In the genomic region with DNA sequence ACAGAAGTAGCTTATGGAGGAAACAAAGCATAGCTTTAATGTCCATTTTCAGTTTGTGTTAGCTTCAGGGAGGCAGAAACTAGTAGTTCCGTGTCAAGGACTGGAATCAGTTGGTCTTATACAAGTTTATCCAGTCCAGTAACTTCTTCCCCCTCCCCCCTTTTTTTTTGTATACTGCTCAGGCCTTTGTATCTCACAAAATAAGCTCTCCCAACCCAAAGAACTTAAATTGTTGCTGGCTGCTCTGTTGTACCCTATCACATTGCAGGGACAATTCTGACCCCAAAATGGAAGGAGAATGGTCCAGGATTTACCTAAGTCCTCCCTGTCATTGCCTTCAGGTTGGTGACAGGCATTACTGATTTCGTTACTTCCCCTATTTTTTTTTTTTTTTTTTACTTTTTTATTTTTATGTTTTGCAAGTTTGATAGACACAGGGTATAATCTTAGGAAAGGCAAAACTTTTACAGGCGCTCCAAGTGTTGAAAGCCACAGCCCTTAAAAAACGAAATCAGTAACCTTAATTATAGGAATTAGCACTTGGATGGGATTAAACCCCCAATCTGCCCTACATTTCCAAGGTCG, we compare ENCODE assay signal across 8 mouse cellular contexts. TPM values are rescaled to one million over a fixed set of nuclear protein-coding genes. Genes with fewer than 3 reads are reported as not detected.
A peak's percentile ranks its signal among the peaks of the same experiment; 100 is the strongest.
DNase-seq lines count a peak whose midpoint lies in the region; ATAC-seq lines count a peak whose summit lies in the region.

No protein-coding gene starts in this region.

- peak overlapping the region; percentile 97 for H3K4me3 ChIP-seq in kidney, embryonic 15.5 days (replicated peaks)
- H3K4me3 ChIP-seq in brown adipose tissue, adult 24 weeks (ENCODE audit: insufficient read depth, low read depth, low read length) = peak overlapping the region; percentile 67
- H3K4me3 ChIP-seq in hindbrain, embryonic 16.5 days (ENCODE audit: low read length) = no peak overlapping the region
- H3K4me3 ChIP-seq in midbrain, embryonic 16.5 days (ENCODE audit: low read depth, low read length) = no peak overlapping the region

- DNase-seq in kidney, postnatal 25 days = no peak
- DNase-seq in left cerebral cortex, postnatal 14 days (ENCODE audit: low spot score in 2 of 2) = no peak
- no peak for DNase-seq in gastrocnemius, postnatal 25 days
- DNase-seq in adrenal gland, adult (ENCODE audit: inconsistent age in 2 of 2, low spot score in 1 of 2) = no peak

- peaks cover 22% of the 10 kb centered on the region for H3K36me3 ChIP-seq in kidney, embryonic 15.5 days
- peaks cover 2% of the 10 kb centered on the region; the same call in 1 of the 2 replicates for H3K36me3 ChIP-seq in hindbrain, embryonic 16.5 days (ENCODE audit: control insufficient read depth, insufficient read depth, low read length)
- H3K36me3 ChIP-seq in midbrain, embryonic 16.5 days (ENCODE audit: control insufficient read depth, insufficient read depth, low read length) = no peaks in the 10 kb centered on the region

- no peak for ATAC-seq in kidney, embryonic 15.5 days (replicated peaks; ENCODE audit: low FRiP score)
- ATAC-seq in hindbrain, embryonic 16.5 days = no peak
- ATAC-seq in midbrain, embryonic 16.5 days = no peak

- H3K9me3 ChIP-seq in kidney, embryonic 15.5 days (replicated peaks) = no peaks in the 10 kb centered on the region
- H3K9me3 ChIP-seq in hindbrain, embryonic 16.5 days (ENCODE audit: control insufficient read depth, low read length) = no peaks in the 10 kb centered on the region
- no peaks in the 10 kb centered on the region for H3K9me3 ChIP-seq in midbrain, embryonic 16.5 days (replicated peaks; ENCODE audit: control insufficient read depth, low read length, poor library complexity, severe bottlenecking)

- peaks cover 19% of the 10 kb centered on the region for H3K4me1 ChIP-seq in kidney, embryonic 15.5 days
- H3K4me1 ChIP-seq in brown adipose tissue, adult 24 weeks (ENCODE audit: control insufficient read depth, insufficient read depth, insufficient read length, low read length) = peaks cover 7% of the 10 kb centered on the region
- peaks cover 15% of the 10 kb centered on the region for H3K4me1 ChIP-seq in hindbrain, embryonic 16.5 days (ENCODE audit: control insufficient read depth, insufficient read depth, low read depth, low read length)
- peaks cover 15% of the 10 kb centered on the region for H3K4me1 ChIP-seq in midbrain, embryonic 16.5 days (ENCODE audit: control insufficient read depth, insufficient read depth, low read length)

- H3K27me3 ChIP-seq in kidney, embryonic 15.5 days = no peaks in the 10 kb centered on the region
- no peaks in the 10 kb centered on the region for H3K27me3 ChIP-seq in hindbrain, embryonic 16.5 days (replicated peaks; ENCODE audit: control insufficient read depth, insufficient read depth, low read length)
- H3K27me3 ChIP-seq in midbrain, embryonic 16.5 days (ENCODE audit: control insufficient read depth, insufficient read depth, low read depth, low read length) = no peaks in the 10 kb centered on the region

- 0 out of 2 replicates have a peak overlapping the region, but pooled peaks have one; percentile 90 for H3K27ac ChIP-seq in kidney, embryonic 15.5 days
- no peak overlapping the region for H3K27ac ChIP-seq in brown adipose tissue, adult 24 weeks (replicated peaks; ENCODE audit: low read depth, low read length)
- no peak overlapping the region for H3K27ac ChIP-seq in hindbrain, embryonic 16.5 days (ENCODE audit: low read depth, low read length)
- no peak overlapping the region for H3K27ac ChIP-seq in midbrain, embryonic 16.5 days (ENCODE audit: low read length)

- intact Hi-C loops in left cerebral cortex, postnatal 14 days (cut with DNase I) = no loop called here

- H3K9ac ChIP-seq in kidney, embryonic 15.5 days = no peak overlapping the region
- no peak overlapping the region for H3K9ac ChIP-seq in hindbrain, embryonic 16.5 days (ENCODE audit: low read depth, low read length)
- H3K9ac ChIP-seq in midbrain, embryonic 16.5 days (ENCODE audit: low read depth, low read length) = no peak overlapping the region

- WGBS in kidney, embryonic 15.5 days = 24% methylated on average over 5 of the region's 5 CpGs
- 28% methylated on average over 5 of the region's 5 CpGs for WGBS in hindbrain, embryonic 16.5 days
- 20% methylated on average over 5 of the region's 5 CpGs for WGBS in midbrain, embryonic 16.5 days

- peak overlapping the region; percentile 75 for H3K4me2 ChIP-seq in kidney, embryonic 15.5 days
- H3K4me2 ChIP-seq in hindbrain, embryonic 16.5 days (ENCODE audit: low read length) = peak overlapping the region; percentile 79
- H3K4me2 ChIP-seq in midbrain, embryonic 16.5 days (ENCODE audit: low read length) = 0 out of 2 replicates have a peak overlapping the region, but pooled peaks have one; percentile 74

RNA-seq across cellular contexts. Expression of a gene that starts 1.0 kb away (rescaled TPM):
- 25.1 TPM in 2 replicates for polyA plus RNA-seq in kidney, embryonic 15.5 days (2015; fragmentation: Nextera tagmentation; extraction: Ambion mirVana)
- 25.6 and 41.9 TPM in 2 replicates for polyA plus RNA-seq in brown adipose tissue, adult 24 weeks (2012; ENCODE audit: insufficient read depth, insufficient read length, missing spikeins)
- polyA plus RNA-seq in hindbrain, embryonic 16.5 days (2015; fragmentation: Nextera tagmentation; extraction: Ambion mirVana) = 5.0 and 6.6 TPM in 2 replicates
- 4.1 and 4.9 TPM in 2 replicates for polyA plus RNA-seq in midbrain, embryonic 16.5 days (2015; fragmentation: Nextera tagmentation; extraction: Ambion mirVana)
- total RNA-seq in left cerebral cortex, postnatal 14 days (2021) = 10 to 100 TPM; 19.0 to 25.5 TPM
- 1 to 10 TPM; 6.2 to 7.2 TPM for total RNA-seq in gastrocnemius, postnatal 25 days (2021)

RNA-seq across cellular contexts. Expression of a gene that starts 44.5 kb away (rescaled TPM):
- 78.9 and 79.7 TPM in 2 replicates for polyA plus RNA-seq in kidney, embryonic 15.5 days (2015; fragmentation: Nextera tagmentation; extraction: Ambion mirVana)
- polyA plus RNA-seq in brown adipose tissue, adult 24 weeks (2012; ENCODE audit: insufficient read depth, insufficient read length, missing spikeins) = 66.3 and 96.4 TPM in 2 replicates
- polyA plus RNA-seq in hindbrain, embryonic 16.5 days (2015; fragmentation: Nextera tagmentation; extraction: Ambion mirVana) = 108 and 113 TPM in 2 replicates
- 106 and 112 TPM in 2 replicates for polyA plus RNA-seq in midbrain, embryonic 16.5 days (2015; fragmentation: Nextera tagmentation; extraction: Ambion mirVana)
- total RNA-seq in left cerebral cortex, postnatal 14 days (2021) = 100 to 1,000 TPM; 198 to 199 TPM
- 10 to 100 TPM; 89.1 to 93.3 TPM for total RNA-seq in gastrocnemius, postnatal 25 days (2021)

Comparison
In these comparisons a context has a peak if more than half of its experiments do, and no peak if none do; other contexts are left out.
1. H3K4me3 ChIP-seq: peak in kidney, embryonic 15.5 days (single experiment) and brown adipose tissue, adult 24 weeks (single experiment); none in hindbrain, embryonic 16.5 days (single experiment) and midbrain, embryonic 16.5 days (single experiment).
2. Peak in every context shown above with its lines, with median percentiles within 50 percentile points of each other: H3K4me2 ChIP-seq.